Mouse (Mus musculus) limb, embryonic 10.5 days (tissue): Measurements from ENCODE around the gene Tcf12. TPM values are rescaled to one million over a fixed set of nuclear protein-coding genes. Genes with fewer than 3 reads are reported as not detected.
A peak's percentile ranks its signal among the peaks of the same experiment; 100 is the strongest.

ENCODE experiments used
- DNase-seq: peaks from one replicate; pipeline ENCODE4 v3.0.0-alpha.2; 2017; ENCODE audit warnings: low spot score
- H3K27ac ChIP-seq: fragments of 300-500 bp; sonication (generic); 2 replicates; pipeline ENCODE4 v1.5.1; 2016; ENCODE audit warnings: mild to moderate bottlenecking
- H3K27me3 ChIP-seq: fragments of 300-500 bp; sonication (generic); 2 replicates; pipeline ENCODE4 v1.6.1; 2016; ENCODE audit warnings: low read depth, mild to moderate bottlenecking; ENCODE audit not compliant: poor library complexity, severe bottlenecking
- H3K36me3 ChIP-seq: fragments of 300-500 bp; sonication (generic); 2 replicates; pipeline ENCODE4 v1.6.1; 2016; ENCODE audit warnings: mild to moderate bottlenecking, moderate library complexity
- H3K4me1 ChIP-seq: fragments of 300-500 bp; sonication (generic); 2 replicates; pipeline ENCODE4 v1.6.1; 2016
- H3K4me3 ChIP-seq: fragments of 300-500 bp; sonication (generic); 2 replicates; pipeline ENCODE4 v1.5.1; 2016; ENCODE audit warnings: mild to moderate bottlenecking, moderate library complexity
- H3K9me3 ChIP-seq: fragments of 300-500 bp; sonication (generic); replicated peaks from 2 replicates; pipeline ENCODE4 v1.6.1; 2016; ENCODE audit warnings: mild to moderate bottlenecking
- WGBS: fragments of 180-500 bp; shearing (Covaris S2); methylation state at CpG from one replicate; pipeline ENCODE4 v1.1.7; 2016; 5-methylcytosine and 5-hydroxymethylcytosine counted together
- polyA plus RNA-seq: library from polyadenylated mRNA; unstranded; fragments of >200 nt; fragmentation: Nextera tagmentation; extraction: Ambion mirVana; gene quantifications from 2 replicates; pipeline ENCODE4 v1.2.1, GENCODE M21; 2016

The Tcf12 gene
- polyA plus RNA-seq, 1 experiment from 2014 or later, result 216 TPM

GRCm38 (mm10) chr9:72008634-72009033 lies 103.0 kb downstream of the Tcf12 start:
- Histone ChIP-seq H3K9me3 (no peaks in the 10 kb centered on the region), H3K27me3 (no peaks in the 10 kb centered on the region), H3K4me1 (no peaks in the 10 kb centered on the region), H3K27ac (no peak overlapping the region), H3K4me3 (no peak overlapping the region), H3K36me3 (no peaks in the 10 kb centered on the region)
- WGBS, result 98% methylated on average over 1 of the region's 1 CpGs
- no peak for DNase-seq

- H3K36me3 ChIP-seq, result 0 out of 2 replicates have a peak, but pooled peaks cover 3% of the 10 kb centered on the region
- H3K27ac ChIP-seq, result no peak overlapping the region
- H3K27me3 ChIP-seq, result no peaks in the 10 kb centered on the region
- no peak for DNase-seq
- H3K4me1 ChIP-seq, result 0 out of 2 replicates have a peak, but pooled peaks cover 3% of the 10 kb centered on the region
- no peaks in the 10 kb centered on the region for H3K9me3 ChIP-seq
- H3K4me3 ChIP-seq, result no peak overlapping the region
- WGBS, result 89% methylated on average over 3 of the region's 3 CpGs
These were observed 120.5 kb downstream of the Tcf12 start for GRCm38 (mm10) chr9:71991147-71991546.

- 78% methylated on average over 1 of the region's 1 CpGs for WGBS
These were observed 121.3 kb downstream of the Tcf12 start for GRCm38 (mm10) chr9:71990376-71990775.

GRCm38 (mm10) chr9:71989663-71990062 lies 122.0 kb downstream of the Tcf12 start:
- Histone ChIP-seq H3K9me3 (no peaks in the 10 kb centered on the region), H3K4me3 (no peak overlapping the region), H3K36me3 (no peaks in the 10 kb centered on the region), H3K4me1 (0 out of 2 replicates have a peak, but pooled peaks cover 3% of the 10 kb centered on the region), H3K27ac (no peak overlapping the region), H3K27me3 (no peaks in the 10 kb centered on the region)
- 82% methylated on average over 1 of the region's 1 CpGs for WGBS
- DNase-seq, result no peak

More at GRCm38 (mm10) chr9:71990376-71990775, 121.3 kb downstream of the Tcf12 start:
- no peaks in the 10 kb centered on the region for H3K27me3 ChIP-seq
- no peak overlapping the region for H3K4me3 ChIP-seq
- no peak for DNase-seq
- no peaks in the 10 kb centered on the region for H3K9me3 ChIP-seq
- no peak overlapping the region for H3K27ac ChIP-seq
- 0 out of 2 replicates have a peak, but pooled peaks cover under 1% of the 10 kb centered on the region for H3K36me3 ChIP-seq
- H3K4me1 ChIP-seq, result 0 out of 2 replicates have a peak, but pooled peaks cover 3% of the 10 kb centered on the region

- Histone ChIP-seq H3K36me3 (no peaks in the 10 kb centered on the region), H3K9me3 (no peaks in the 10 kb centered on the region), H3K27ac (no peak overlapping the region), H3K27me3 (no peaks in the 10 kb centered on the region), H3K4me1 (0 out of 2 replicates have a peak, but pooled peaks cover 3% of the 10 kb centered on the region), H3K4me3 (no peak overlapping the region)
- no peak for DNase-seq
- 98% methylated on average over 2 of the region's 2 CpGs for WGBS
These were observed 125.0 kb downstream of the Tcf12 start for GRCm38 (mm10) chr9:71986716-71987115.

GRCm38 (mm10) chr9:71982826-71983225 lies 128.8 kb downstream of the Tcf12 start:
- H3K4me3 ChIP-seq, result no peak overlapping the region
- no peaks in the 10 kb centered on the region for H3K9me3 ChIP-seq
- 90% methylated on average over 1 of the region's 1 CpGs for WGBS
- no peak for DNase-seq
- H3K4me1 ChIP-seq, result peaks cover 3% of the 10 kb centered on the region; the same call in 1 of the 2 replicates
- H3K27ac ChIP-seq, result no peak overlapping the region
- H3K27me3 ChIP-seq, result no peaks in the 10 kb centered on the region
- no peaks in the 10 kb centered on the region for H3K36me3 ChIP-seq

GRCm38 (mm10) chr9:71981071-71981470 lies 130.6 kb downstream of the Tcf12 start:
- no peak for DNase-seq
- H3K9me3 ChIP-seq, result no peaks in the 10 kb centered on the region
- no peaks in the 10 kb centered on the region for H3K27me3 ChIP-seq
- 93% methylated on average over 3 of the region's 3 CpGs for WGBS
- no peak overlapping the region for H3K4me3 ChIP-seq
- H3K4me1 ChIP-seq, result peaks cover 13% of the 10 kb centered on the region
- H3K27ac ChIP-seq, result no peak overlapping the region
- no peaks in the 10 kb centered on the region for H3K36me3 ChIP-seq

- WGBS, result 41% methylated on average over 2 of the region's 2 CpGs
- no peaks in the 10 kb centered on the region for H3K36me3 ChIP-seq
- H3K27me3 ChIP-seq, result no peaks in the 10 kb centered on the region
- DNase-seq, result no peak
- H3K4me3 ChIP-seq, result no peak overlapping the region
- peaks cover 16% of the 10 kb centered on the region for H3K4me1 ChIP-seq
- no peak overlapping the region for H3K27ac ChIP-seq
- H3K9me3 ChIP-seq, result no peaks in the 10 kb centered on the region
These were observed 131.1 kb downstream of the Tcf12 start for GRCm38 (mm10) chr9:71980579-71980978.

- H3K36me3 ChIP-seq, result no peaks in the 10 kb centered on the region
These were observed 132.8 kb downstream of the Tcf12 start for GRCm38 (mm10) chr9:71978886-71979285.

GRCm38 (mm10) chr9:71976034-71976433 lies 135.6 kb downstream of the Tcf12 start:
- no peaks in the 10 kb centered on the region for H3K9me3 ChIP-seq
- no peaks in the 10 kb centered on the region for H3K27me3 ChIP-seq
- no peak overlapping the region for H3K4me3 ChIP-seq
- peaks cover 36% of the 10 kb centered on the region for H3K4me1 ChIP-seq
- peak; percentile 80 for DNase-seq
- WGBS, result 38% methylated on average over 6 of the region's 6 CpGs
- H3K27ac ChIP-seq, result no peak overlapping the region
- H3K36me3 ChIP-seq, result peaks cover 5% of the 10 kb centered on the region

More at GRCm38 (mm10) chr9:71978886-71979285, 132.8 kb downstream of the Tcf12 start:
- WGBS, result 89% methylated on average over 3 of the region's 3 CpGs
- Histone ChIP-seq H3K4me3 (no peak overlapping the region), H3K9me3 (no peaks in the 10 kb centered on the region), H3K4me1 (peaks cover 33% of the 10 kb centered on the region), H3K27me3 (no peaks in the 10 kb centered on the region), H3K27ac (no peak overlapping the region)
- no peak for DNase-seq

- Histone ChIP-seq H3K4me1 (peaks cover 36% of the 10 kb centered on the region), H3K27me3 (no peaks in the 10 kb centered on the region), H3K4me3 (no peak overlapping the region), H3K27ac (no peak overlapping the region), H3K36me3 (peaks cover 5% of the 10 kb centered on the region), H3K9me3 (no peaks in the 10 kb centered on the region)
- no peak for DNase-seq
- WGBS, result 73% methylated on average over 4 of the region's 4 CpGs
These were observed 136.5 kb downstream of the Tcf12 start for GRCm38 (mm10) chr9:71975141-71975540.

GRCm38 (mm10) chr9:71974541-71974959 lies 137.1 kb downstream of the Tcf12 start:
- H3K36me3 ChIP-seq, result peaks cover 5% of the 10 kb centered on the region
- H3K4me1 ChIP-seq, result peaks cover 36% of the 10 kb centered on the region
- DNase-seq, result no peak
- H3K9me3 ChIP-seq, result no peaks in the 10 kb centered on the region
- H3K27ac ChIP-seq, result peak overlapping the region; percentile 37; the same call in 1 of the 2 replicates
- no peak overlapping the region for H3K4me3 ChIP-seq
- 16% methylated on average over 2 of the region's 2 CpGs for WGBS
- no peaks in the 10 kb centered on the region for H3K27me3 ChIP-seq

- H3K4me1 ChIP-seq, result no peaks in the 10 kb centered on the region
- no peaks in the 10 kb centered on the region for H3K27me3 ChIP-seq
- no peak overlapping the region for H3K27ac ChIP-seq
- no peaks in the 10 kb centered on the region for H3K36me3 ChIP-seq
- 89% methylated on average over 4 of the region's 4 CpGs for WGBS
- H3K9me3 ChIP-seq, result no peaks in the 10 kb centered on the region
- no peak for DNase-seq
- no peak overlapping the region for H3K4me3 ChIP-seq
These were observed 147.6 kb downstream of the Tcf12 start for GRCm38 (mm10) chr9:71964039-71964438.

GRCm38 (mm10) chr9:71960026-71960396 lies 151.7 kb downstream of the Tcf12 start:
- H3K4me3 ChIP-seq, result no peak overlapping the region
- no peaks in the 10 kb centered on the region for H3K27me3 ChIP-seq
- no peak for DNase-seq
- H3K27ac ChIP-seq, result no peak overlapping the region
- no peaks in the 10 kb centered on the region for H3K4me1 ChIP-seq
- 0 out of 2 replicates have a peak, but pooled peaks cover 2% of the 10 kb centered on the region for H3K36me3 ChIP-seq
- H3K9me3 ChIP-seq, result no peaks in the 10 kb centered on the region
